Mouse (Mus musculus): ENCODE measurements around the gene Gm28047.

GRCm38 (mm10) chr15:102527936-102528335 lies 96.9 kb downstream of the Gm28047 start:
- TF ChIP-seq POLR2A (IDR thresholded peaks at IDR 0.05; ENCODE audit: insufficient read length, low read depth) (no peak), TCF12 (IDR thresholded peaks at IDR 0.05; ENCODE audit: insufficient read depth, poor library complexity, severe bottlenecking) (no peak), MAX (IDR thresholded peaks at IDR 0.05; ENCODE audit: low read depth) (no peak)
